Mouse (Mus musculus): ENCODE data around the gene Col12a1. TPM values are rescaled to one million over a fixed set of nuclear protein-coding genes. Genes with fewer than 3 reads are reported as not detected.
"Not testable (repeated sequence)": the region's sequence is repeated elsewhere in the genome, so short reads cannot be mapped to it uniquely, and the experiment has no call there.

The Col12a1 gene
- polyA plus RNA-seq, 1 experiment from 2014 or later: 19.9 TPM

DNA sequence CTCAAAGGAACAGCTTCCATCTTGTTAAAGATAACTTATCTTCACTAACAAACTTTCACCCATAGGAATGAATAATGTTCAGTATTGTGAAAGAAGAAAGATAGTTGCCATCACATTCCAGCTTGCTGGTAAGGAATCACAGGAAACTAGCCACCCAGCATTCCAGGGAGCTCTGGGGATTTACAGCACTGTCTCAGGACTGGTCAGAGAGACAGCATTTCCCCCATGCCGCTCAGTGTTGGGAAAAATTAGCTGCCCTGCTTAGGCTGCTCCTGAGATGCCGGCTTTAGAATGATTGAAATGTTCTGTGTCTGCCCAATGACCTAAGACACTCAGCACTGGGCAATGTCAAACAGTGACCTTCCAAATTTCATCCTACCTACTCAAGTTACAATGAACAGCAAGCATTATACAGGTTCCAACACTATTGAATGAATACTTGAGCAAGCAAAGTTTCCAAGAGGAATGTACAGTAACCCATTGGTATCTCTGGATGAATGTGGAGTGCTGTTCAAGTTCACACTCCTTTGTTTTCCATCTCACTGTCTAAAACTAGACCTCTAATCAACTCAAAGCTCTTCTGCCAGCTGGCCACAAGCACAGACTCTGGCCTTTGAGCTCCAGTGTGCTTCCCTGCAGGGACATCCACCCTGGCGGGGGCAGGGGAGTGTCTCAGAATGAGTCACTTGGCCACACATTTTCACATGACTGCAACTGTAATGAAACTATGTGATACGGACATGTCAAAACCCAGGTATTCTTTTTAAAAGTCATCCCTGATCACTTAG is 38.0 kb downstream of the Col12a1 start:
- Histone ChIP-seq H3K9me3 (ENCODE audit: control insufficient read depth, low read length) (no peaks in the 10 kb centered on the region), H3K4me1 (ENCODE audit: control insufficient read depth, insufficient read depth, low read length) (no peaks in the 10 kb centered on the region), H3K27ac (ENCODE audit: low read depth, low read length) (no peak overlapping the region), H3K4me2 (ENCODE audit: low read depth) (no peak overlapping the region), H3K4me3 (ENCODE audit: low read depth, low read length) (no peak overlapping the region), H3K27me3 (ENCODE audit: control insufficient read depth, insufficient read depth, low read length) (no peaks in the 10 kb centered on the region), H3K36me3 (ENCODE audit: control insufficient read depth, insufficient read depth, low read length) (no peaks in the 10 kb centered on the region), H3K9ac (ENCODE audit: low read length) (no peak overlapping the region)
- no peak for DNase-seq (ENCODE audit: low spot score)
- 75% methylated on average over 4 of the region's 4 CpGs for WGBS
- ATAC-seq (ENCODE audit: insufficient read depth, low FRiP score, low TSS enrichment): no peak

DNA sequence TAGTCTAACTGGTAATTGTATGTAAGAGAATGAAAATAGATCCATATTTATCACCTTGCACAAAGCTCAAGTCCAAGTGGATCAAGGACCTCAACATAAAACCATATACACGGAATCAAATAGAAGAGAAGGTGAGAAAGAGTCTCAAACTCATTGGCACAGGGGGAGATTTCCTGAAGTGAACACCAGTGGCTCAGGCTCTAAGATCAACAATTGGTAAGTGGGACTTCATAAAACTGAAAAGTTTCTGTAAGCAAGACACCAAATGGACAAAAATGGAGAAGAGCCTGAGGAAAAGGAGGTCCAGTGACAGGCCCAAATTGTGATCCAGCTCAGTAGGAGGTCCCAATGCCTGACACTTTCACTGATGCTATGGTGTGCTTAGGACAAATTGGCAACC is 49.8 kb downstream of the Col12a1 start:
- not testable (repeated sequence) for H3K27me3 ChIP-seq (ENCODE audit: control insufficient read depth, insufficient read depth, low read length); H3K9ac ChIP-seq (ENCODE audit: low read length); H3K27ac ChIP-seq (ENCODE audit: low read depth, low read length); ATAC-seq (ENCODE audit: insufficient read depth, low FRiP score, low TSS enrichment); DNase-seq (ENCODE audit: low spot score); H3K4me1 ChIP-seq (ENCODE audit: control insufficient read depth, insufficient read depth, low read length); H3K36me3 ChIP-seq (ENCODE audit: control insufficient read depth, insufficient read depth, low read length); H3K4me3 ChIP-seq (ENCODE audit: low read depth, low read length); H3K9me3 ChIP-seq (ENCODE audit: control insufficient read depth, low read length); H3K4me2 ChIP-seq (ENCODE audit: low read depth)
- 87% methylated on average over 1 of the region's 1 CpGs for WGBS

DNA sequence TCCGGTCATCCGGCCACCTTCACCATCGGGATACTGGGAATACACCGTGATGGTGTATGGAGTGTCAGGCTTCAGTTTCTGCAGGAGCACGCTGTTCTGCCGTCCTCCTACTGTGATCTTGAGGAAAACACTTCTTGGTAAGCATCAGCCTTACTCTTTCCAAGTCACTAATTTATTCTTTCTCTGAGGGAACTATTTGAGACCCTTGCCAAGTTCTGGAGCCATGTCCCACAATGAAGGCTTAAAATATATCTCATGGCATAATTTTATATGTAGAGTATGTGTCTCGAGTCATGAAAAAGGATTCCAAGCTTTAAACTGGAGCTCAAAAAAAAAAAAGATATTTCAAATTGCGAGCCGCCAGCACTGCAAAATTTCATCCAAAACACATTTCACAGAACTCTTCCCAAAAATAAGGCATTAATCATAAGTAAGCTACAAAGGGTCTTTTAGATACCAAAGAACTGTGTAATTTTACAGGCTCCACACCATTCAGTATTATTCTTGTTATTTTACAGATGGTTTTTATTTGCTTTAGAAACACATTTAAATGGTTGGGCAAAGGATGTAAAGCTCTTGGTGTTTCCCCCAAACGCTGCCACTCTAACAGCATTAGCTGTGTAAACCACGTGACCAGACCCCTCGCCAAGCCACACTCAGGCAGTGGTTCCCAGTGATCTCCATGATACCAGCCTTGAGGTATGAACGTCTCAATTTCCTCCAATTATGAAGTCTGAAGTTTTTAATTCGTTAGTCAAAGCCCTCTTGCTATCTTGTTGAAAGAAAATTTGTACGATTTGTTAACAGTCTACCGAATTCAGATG is 65.1 kb downstream of the Col12a1 start:
- Histone ChIP-seq H3K4me2 (ENCODE audit: low read depth) (no peak overlapping the region), H3K9me3 (ENCODE audit: control insufficient read depth, low read length) (no peaks in the 10 kb centered on the region), H3K36me3 (ENCODE audit: control insufficient read depth, insufficient read depth, low read length) (no peaks in the 10 kb centered on the region), H3K27me3 (ENCODE audit: control insufficient read depth, insufficient read depth, low read length) (no peaks in the 10 kb centered on the region), H3K4me1 (ENCODE audit: control insufficient read depth, insufficient read depth, low read length) (no peaks in the 10 kb centered on the region), H3K27ac (ENCODE audit: low read depth, low read length) (no peak overlapping the region), H3K4me3 (ENCODE audit: low read depth, low read length) (no peak overlapping the region), H3K9ac (ENCODE audit: low read length) (no peak overlapping the region)
- 87% methylated on average over 16 of the region's 16 CpGs for WGBS
- no peak for ATAC-seq (ENCODE audit: insufficient read depth, low FRiP score, low TSS enrichment)
- DNase-seq (ENCODE audit: low spot score): no peak

DNA sequence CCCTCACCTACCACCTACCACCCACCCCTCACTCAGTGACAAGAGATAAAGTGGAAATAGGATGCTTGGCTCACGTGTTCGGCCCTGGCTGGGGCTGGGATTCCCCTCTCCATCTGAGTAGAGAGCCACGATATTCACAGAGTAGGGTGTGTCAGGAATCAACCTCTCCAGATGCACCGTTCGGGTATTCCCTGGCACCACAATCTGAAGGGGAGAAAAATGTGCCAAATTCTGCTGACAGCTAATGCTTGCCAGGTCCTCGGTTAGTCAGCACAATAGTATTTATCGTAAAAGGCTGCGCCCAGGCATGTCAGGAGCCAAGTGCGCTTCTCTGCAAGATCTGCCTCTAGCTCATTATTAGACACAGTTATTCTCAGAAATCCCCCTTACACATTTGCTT is 70.0 kb downstream of the Col12a1 start:
- H3K4me2 ChIP-seq (ENCODE audit: low read depth): no peak overlapping the region
- ATAC-seq (ENCODE audit: insufficient read depth, low FRiP score, low TSS enrichment) (no peak), DNase-seq (ENCODE audit: low spot score) (no peak)
- no peak overlapping the region for H3K9ac ChIP-seq (ENCODE audit: low read length)
- no peak overlapping the region for H3K27ac ChIP-seq (ENCODE audit: low read depth, low read length)
- H3K27me3 ChIP-seq (ENCODE audit: control insufficient read depth, insufficient read depth, low read length): no peaks in the 10 kb centered on the region
- no peak overlapping the region for H3K4me3 ChIP-seq (ENCODE audit: low read depth, low read length)
- 87% methylated on average over 9 of the region's 9 CpGs for WGBS
- H3K36me3 ChIP-seq (ENCODE audit: control insufficient read depth, insufficient read depth, low read length): no peaks in the 10 kb centered on the region
- no peaks in the 10 kb centered on the region for H3K4me1 ChIP-seq (ENCODE audit: control insufficient read depth, insufficient read depth, low read length)
- H3K9me3 ChIP-seq (ENCODE audit: control insufficient read depth, low read length): no peaks in the 10 kb centered on the region

DNA sequence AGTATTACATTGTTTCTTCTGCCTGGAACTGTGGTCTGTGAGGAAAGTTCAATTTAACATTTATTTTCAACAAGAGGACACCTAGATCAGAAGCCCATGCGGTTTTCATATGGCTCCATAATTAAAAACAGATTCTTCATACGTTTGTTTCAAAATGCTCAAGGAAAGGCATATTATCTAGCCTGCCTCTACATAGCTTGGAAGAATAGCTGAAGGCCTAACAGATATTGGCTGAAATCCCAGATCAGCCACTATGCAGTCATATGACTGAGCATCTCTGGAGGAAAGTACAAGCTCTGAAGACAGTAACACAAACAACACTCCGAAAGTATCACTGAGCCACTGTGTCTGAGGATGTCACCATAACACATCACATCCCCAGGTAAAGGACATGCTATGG is 72.9 kb downstream of the Col12a1 start:
- no peaks in the 10 kb centered on the region for H3K36me3 ChIP-seq (ENCODE audit: control insufficient read depth, insufficient read depth, low read length)
- no peaks in the 10 kb centered on the region for H3K27me3 ChIP-seq (ENCODE audit: control insufficient read depth, insufficient read depth, low read length)
- no peak overlapping the region for H3K27ac ChIP-seq (ENCODE audit: low read depth, low read length)
- ATAC-seq (ENCODE audit: insufficient read depth, low FRiP score, low TSS enrichment) (no peak), DNase-seq (ENCODE audit: low spot score) (no peak)
- WGBS: 79% methylated on average over 3 of the region's 3 CpGs
- H3K4me2 ChIP-seq (ENCODE audit: low read depth): no peak overlapping the region
- no peak overlapping the region for H3K9ac ChIP-seq (ENCODE audit: low read length)
- no peaks in the 10 kb centered on the region for H3K9me3 ChIP-seq (ENCODE audit: control insufficient read depth, low read length)
- no peak overlapping the region for H3K4me3 ChIP-seq (ENCODE audit: low read depth, low read length)
- H3K4me1 ChIP-seq (ENCODE audit: control insufficient read depth, insufficient read depth, low read length): no peaks in the 10 kb centered on the region

DNA sequence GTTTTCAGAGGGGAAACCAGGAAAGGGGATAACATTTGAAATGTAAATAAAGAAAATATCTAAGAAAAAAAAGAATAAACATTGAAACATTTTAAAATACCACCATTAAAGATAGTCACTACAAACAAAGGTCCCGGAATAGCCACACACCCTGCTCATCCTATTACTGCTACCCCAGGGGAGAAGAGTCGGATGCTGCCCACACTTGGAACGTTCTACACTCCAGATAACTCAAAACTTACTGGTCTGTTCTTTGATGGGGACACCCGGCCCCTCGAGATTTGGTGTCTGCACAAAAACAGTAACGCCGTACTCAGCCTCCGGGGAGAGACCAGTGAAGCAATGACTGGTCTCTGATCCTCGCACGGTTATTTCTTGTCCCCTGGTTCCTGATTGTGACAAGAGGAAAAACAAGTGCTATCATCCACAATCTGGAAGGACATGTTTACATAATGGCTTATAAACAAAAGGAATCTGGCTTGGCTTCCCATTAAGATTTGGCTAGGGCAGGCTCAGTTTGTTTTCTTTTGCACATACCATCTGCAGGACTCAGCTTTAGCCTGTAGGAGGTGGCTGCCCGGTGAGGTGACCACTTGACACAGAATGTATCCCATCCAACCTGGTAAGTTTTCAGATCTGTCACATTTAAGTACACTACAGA is 79.1 kb downstream of the Col12a1 start:
- Histone ChIP-seq H3K9ac (ENCODE audit: low read length) (no peak overlapping the region), H3K4me2 (ENCODE audit: low read depth) (no peak overlapping the region), H3K4me3 (ENCODE audit: low read depth, low read length) (no peak overlapping the region), H3K27me3 (ENCODE audit: control insufficient read depth, insufficient read depth, low read length) (no peaks in the 10 kb centered on the region), H3K4me1 (ENCODE audit: control insufficient read depth, insufficient read depth, low read length) (no peaks in the 10 kb centered on the region), H3K9me3 (ENCODE audit: control insufficient read depth, low read length) (no peaks in the 10 kb centered on the region), H3K27ac (ENCODE audit: low read depth, low read length) (no peak overlapping the region), H3K36me3 (ENCODE audit: control insufficient read depth, insufficient read depth, low read length) (no peaks in the 10 kb centered on the region)
- 81% methylated on average over 11 of the region's 11 CpGs for WGBS
- ATAC-seq (ENCODE audit: insufficient read depth, low FRiP score, low TSS enrichment) (no peak), DNase-seq (ENCODE audit: low spot score) (no peak)

DNA sequence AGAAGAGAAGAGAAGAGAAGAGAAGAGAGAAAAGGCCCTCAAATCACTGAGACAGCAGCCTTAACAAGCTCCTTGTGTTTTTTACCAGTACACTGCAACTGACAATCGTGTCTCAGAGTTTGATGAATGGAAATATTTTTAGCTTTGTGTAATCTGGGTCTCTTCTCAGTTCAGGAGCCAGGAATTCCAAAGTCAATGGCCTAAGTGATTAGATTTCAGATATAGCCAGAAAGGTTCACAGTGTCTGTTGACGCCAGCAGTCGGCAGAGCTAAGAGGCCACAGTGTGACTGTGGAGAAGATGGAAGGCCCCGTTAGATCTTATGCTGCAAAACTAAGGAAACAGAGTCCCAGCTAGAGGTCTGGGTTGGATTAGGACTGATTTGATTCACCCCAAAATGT is 80.8 kb downstream of the Col12a1 start:
- no peak overlapping the region for H3K27ac ChIP-seq (ENCODE audit: low read depth, low read length)
- H3K9me3 ChIP-seq (ENCODE audit: control insufficient read depth, low read length): no peaks in the 10 kb centered on the region
- H3K9ac ChIP-seq (ENCODE audit: low read length): no peak overlapping the region
- WGBS: 75% methylated on average over 4 of the region's 4 CpGs
- no peaks in the 10 kb centered on the region for H3K36me3 ChIP-seq (ENCODE audit: control insufficient read depth, insufficient read depth, low read length)
- no peak overlapping the region for H3K4me3 ChIP-seq (ENCODE audit: low read depth, low read length)
- DNase-seq (ENCODE audit: low spot score): no peak
- H3K4me2 ChIP-seq (ENCODE audit: low read depth): no peak overlapping the region
- ATAC-seq (ENCODE audit: insufficient read depth, low FRiP score, low TSS enrichment): no peak
- H3K4me1 ChIP-seq (ENCODE audit: control insufficient read depth, insufficient read depth, low read length): no peaks in the 10 kb centered on the region
- H3K27me3 ChIP-seq (ENCODE audit: control insufficient read depth, insufficient read depth, low read length): no peaks in the 10 kb centered on the region

DNA sequence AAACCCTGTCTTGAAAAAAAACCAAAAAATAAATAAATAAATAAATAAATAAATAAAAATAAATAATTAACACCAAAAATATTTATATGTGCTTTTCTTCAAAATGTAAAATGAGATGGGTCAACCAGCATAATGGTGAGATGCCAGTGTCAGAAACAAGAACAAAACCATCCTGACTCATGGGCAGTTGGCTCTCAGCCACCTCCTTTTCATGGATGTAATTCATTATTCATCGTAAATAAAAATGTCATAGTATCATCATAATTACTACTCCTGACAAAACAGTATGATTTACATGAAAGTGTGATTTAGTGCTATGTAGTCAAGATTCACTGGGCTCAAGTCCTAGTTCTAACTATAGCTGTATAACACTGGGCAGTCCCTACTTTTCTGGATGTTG is 84.6 kb downstream of the Col12a1 start:
- H3K4me2 ChIP-seq (ENCODE audit: low read depth): no peak overlapping the region
- no peak for DNase-seq (ENCODE audit: low spot score)
- H3K36me3 ChIP-seq (ENCODE audit: control insufficient read depth, insufficient read depth, low read length): no peaks in the 10 kb centered on the region
- no peaks in the 10 kb centered on the region for H3K27me3 ChIP-seq (ENCODE audit: control insufficient read depth, insufficient read depth, low read length)
- H3K9ac ChIP-seq (ENCODE audit: low read length): no peak overlapping the region
- no peaks in the 10 kb centered on the region for H3K9me3 ChIP-seq (ENCODE audit: control insufficient read depth, low read length)
- no peak overlapping the region for H3K4me3 ChIP-seq (ENCODE audit: low read depth, low read length)
- 95% methylated on average over 1 of the region's 1 CpGs for WGBS
- H3K27ac ChIP-seq (ENCODE audit: low read depth, low read length): no peak overlapping the region
- H3K4me1 ChIP-seq (ENCODE audit: control insufficient read depth, insufficient read depth, low read length): no peaks in the 10 kb centered on the region
- no peak for ATAC-seq (ENCODE audit: insufficient read depth, low FRiP score, low TSS enrichment)
